Mouse (Mus musculus): ENCODE results near the gene 4933427I04Rik.

DNA sequence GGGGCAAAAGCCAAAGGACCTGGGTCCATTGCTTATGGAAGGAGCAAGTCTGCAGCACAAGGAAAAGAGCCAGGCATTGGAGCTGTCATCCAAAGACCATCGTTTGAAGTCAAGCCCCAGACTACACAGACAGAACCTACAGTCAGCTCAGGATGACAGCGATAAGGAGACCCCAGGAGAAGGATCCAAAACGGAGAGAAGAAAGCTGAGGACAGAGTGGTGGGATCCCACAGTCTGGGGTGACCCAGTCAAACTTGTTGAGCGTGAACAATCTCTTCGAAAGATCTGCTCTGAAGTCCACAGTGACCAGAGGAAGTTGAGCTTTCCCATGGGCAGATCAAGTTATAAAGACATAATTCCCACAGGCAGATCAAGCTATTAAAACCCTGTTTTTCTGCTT, 1.1 kb downstream of the 4933427I04Rik start:
- TF ChIP-seq POLR2A (IDR thresholded peaks at IDR 0.05; ENCODE audit: insufficient read depth, low read depth, low read length), result no peak
- TF ChIP-seq CTCF (IDR thresholded peaks at IDR 0.05; ENCODE audit: insufficient read depth, low read depth, low read length), result no peak

All from olfactory bulb, adult 2 months (tissue).